Mouse (Mus musculus): ENCODE measurements around the gene Ccdc32. TPM values are rescaled to one million over a fixed set of nuclear protein-coding genes. Genes with fewer than 3 reads are reported as not detected.
A peak's percentile ranks its signal among the peaks of the same experiment; 100 is the strongest.

Ccdc32 gene
- total RNA-seq (2015): 10.7 and 12.2 TPM in 2 replicates
- total RNA-seq (2017): 14.1 and 16.3 TPM in 2 replicates

GRCm38 (mm10) chr2:119028941-119029551 is at the start of gene Ccdc32:
Gene Ccdc32, minus strand, starts transcription at chr2:119029393.
- peak; percentile 100 for ATAC-seq (ENCODE audit: poor library complexity, severe bottlenecking)

- ATAC-seq (ENCODE audit: poor library complexity, severe bottlenecking): no peak
Observed at GRCm38 (mm10) chr2:119072397-119072796, 43.2 kb upstream of the Ccdc32 start.

GRCm38 (mm10) chr2:119060139-119060538 is 30.9 kb upstream of the Ccdc32 start:
- ATAC-seq (ENCODE audit: poor library complexity, severe bottlenecking): no peak

GRCm38 (mm10) chr2:119050132-119050650 is 21.0 kb upstream of the Ccdc32 start:
- ATAC-seq (ENCODE audit: poor library complexity, severe bottlenecking): no peak

- ATAC-seq (ENCODE audit: poor library complexity, severe bottlenecking): no peak
Observed at GRCm38 (mm10) chr2:119047849-119048248, 18.7 kb upstream of the Ccdc32 start.

- ATAC-seq (ENCODE audit: poor library complexity, severe bottlenecking): peak; percentile 83
Observed at GRCm38 (mm10) chr2:119046649-119047611, 17.7 kb upstream of the Ccdc32 start, which contains the start of gene Knl1. Gene Knl1, plus strand, starts transcription at chr2:119047119.

- no peak for ATAC-seq (ENCODE audit: poor library complexity, severe bottlenecking)
Observed at GRCm38 (mm10) chr2:119045163-119045562, 16.0 kb upstream of the Ccdc32 start.

GRCm38 (mm10) chr2:119040882-119041281 is 11.7 kb upstream of the Ccdc32 start:
- ATAC-seq (ENCODE audit: poor library complexity, severe bottlenecking): peak; percentile 43; the same call in 1 of the 2 replicates

- peak; percentile 31; the same call in 1 of the 2 replicates for ATAC-seq (ENCODE audit: poor library complexity, severe bottlenecking)
Observed at GRCm38 (mm10) chr2:119035397-119035745, 6.2 kb upstream of the Ccdc32 start.

GRCm38 (mm10) chr2:119034656-119035396 is 5.6 kb upstream of the Ccdc32 start, which contains the start of gene Rpusd2:
Gene Rpusd2, plus strand, starts transcription at chr2:119034790.
- peak; percentile 98 for ATAC-seq (ENCODE audit: poor library complexity, severe bottlenecking)

GRCm38 (mm10) chr2:119032191-119032590 is 3.0 kb upstream of the Ccdc32 start:
- ATAC-seq (ENCODE audit: poor library complexity, severe bottlenecking): no peak

GRCm38 (mm10) chr2:119026951-119027350 is 2.2 kb downstream of the Ccdc32 start:
- ATAC-seq (ENCODE audit: poor library complexity, severe bottlenecking): no peak

GRCm38 (mm10) chr2:119025239-119025616 is 4.0 kb downstream of the Ccdc32 start:
- no peak for ATAC-seq (ENCODE audit: poor library complexity, severe bottlenecking)

GRCm38 (mm10) chr2:119024536-119025238 is 4.5 kb downstream of the Ccdc32 start:
- ATAC-seq (ENCODE audit: poor library complexity, severe bottlenecking): no peak

GRCm38 (mm10) chr2:119023154-119023660 is 6.0 kb downstream of the Ccdc32 start:
- ATAC-seq (ENCODE audit: poor library complexity, severe bottlenecking): no peak

- ATAC-seq (ENCODE audit: poor library complexity, severe bottlenecking): no peak
Observed at GRCm38 (mm10) chr2:119019538-119019937, 9.7 kb downstream of the Ccdc32 start.

- ATAC-seq (ENCODE audit: poor library complexity, severe bottlenecking): no peak
Observed at GRCm38 (mm10) chr2:119019131-119019530, 10.1 kb downstream of the Ccdc32 start.

- ATAC-seq (ENCODE audit: poor library complexity, severe bottlenecking): no peak
Observed at GRCm38 (mm10) chr2:119018391-119019122, 10.6 kb downstream of the Ccdc32 start.

GRCm38 (mm10) chr2:119017647-119018046 is 11.5 kb downstream of the Ccdc32 start:
- ATAC-seq (ENCODE audit: poor library complexity, severe bottlenecking): no peak
